15 mouse cellular contexts compared by ENCODE assay signal in the genomic region with DNA sequence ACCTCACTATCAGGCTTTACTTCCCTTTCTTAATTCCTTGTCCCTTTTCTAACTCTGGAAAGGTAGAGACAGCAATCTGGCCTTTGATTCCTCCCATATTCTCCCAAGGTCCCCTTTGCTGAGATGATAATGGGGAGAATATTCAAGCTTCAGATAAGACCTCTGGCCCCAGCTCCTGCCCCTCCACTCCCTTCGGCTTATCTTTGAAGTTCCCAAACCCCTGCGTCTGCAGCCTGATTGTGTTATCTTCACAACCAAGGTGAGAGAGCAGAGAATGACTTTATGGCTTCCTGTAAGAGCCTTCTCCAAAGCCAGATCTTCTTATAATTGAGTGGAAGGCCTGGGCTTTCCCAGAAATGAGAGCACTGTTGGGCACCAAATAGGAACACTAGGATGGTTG.
"Had no signal": no experiment of that assay in that cellular context is flagged by ENCODE, and none has a peak within 500 bp of the region (broad histone marks: within the 10 kb centered on the region; RNA-seq: fewer than 3 reads in every experiment).

No protein-coding gene starts in this region.

- H3K9me3 ChIP-seq: neural tube, embryonic 15.5 days; stomach, embryonic 15.5 days had no signal

- H3K9ac ChIP-seq: neural tube, embryonic 15.5 days; stomach, embryonic 15.5 days had no signal

- H3K27me3 ChIP-seq: neural tube, embryonic 15.5 days; stomach, embryonic 15.5 days had no signal

- H3K36me3 ChIP-seq: neural tube, embryonic 15.5 days; stomach, embryonic 15.5 days had no signal

- H3K4me2 ChIP-seq: neural tube, embryonic 15.5 days; stomach, embryonic 15.5 days had no signal

- DNase-seq: retina, postnatal 1 day; right cerebral cortex, adult 18-20 months; right cerebral cortex, postnatal 14 days; right cerebral cortex, postnatal 25 days; right cerebral cortex, postnatal 4 days; spleen, adult 18-20 months; thymus, adult 18-20 months; thymus, adult 2 months; thymus, postnatal 14 days; thymus, postnatal 25 days; thymus, postnatal 36 days; thymus, postnatal 4 days had no signal

- H3K27ac ChIP-seq: neural tube, embryonic 15.5 days; stomach, embryonic 15.5 days; stomach, postnatal 0 days had no signal

- H3K4me1 ChIP-seq: neural tube, embryonic 15.5 days; stomach, embryonic 15.5 days had no signal

- H3K4me3 ChIP-seq: neural tube, embryonic 15.5 days; stomach, embryonic 15.5 days had no signal
